Mouse (Mus musculus): ENCODE data around the gene Foxo6.

DNA sequence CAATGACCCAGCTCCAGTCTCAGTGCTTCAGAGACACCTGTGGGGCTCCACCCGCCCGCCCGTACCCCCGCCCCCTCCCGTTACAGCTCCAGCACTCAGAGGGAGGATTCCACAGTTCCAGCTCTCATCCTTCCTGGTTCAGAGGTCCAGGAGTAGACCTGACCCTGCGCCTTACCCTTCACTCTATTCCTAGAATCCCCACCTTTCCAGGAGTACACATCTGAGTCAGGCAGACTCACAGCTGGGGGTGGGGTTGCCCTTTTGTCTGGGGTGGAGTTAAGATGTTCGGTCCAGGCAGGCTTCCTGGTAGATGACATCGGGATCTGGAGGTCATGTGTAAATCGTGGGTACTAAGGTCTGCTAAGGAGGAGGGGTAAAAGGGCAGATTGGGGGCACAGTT lies 11.7 kb downstream of the Foxo6 start:
- TF ChIP-seq POLR2A (IDR thresholded peaks at IDR 0.05; ENCODE audit: low read depth, low read length) (no peak), CTCF (IDR thresholded peaks at IDR 0.05; ENCODE audit: borderline replicate concordance, insufficient read depth, low read length) (no peak)

Measured in embryonic fibroblast, embryonic 13.5 days (primary cell).